Mouse (Mus musculus) Muller cell, postnatal 12 days (primary cell): ENCODE measurements around the gene Acad10.

Experiments used
- DNase-seq: peaks from one replicate; pipeline ENCODE4 v3.0.0-alpha.2; 2015; ENCODE audit errors: inconsistent ontology term

The Acad10 gene

GRCm38 (mm10) chr5:121597332-121597731, 63.0 kb downstream of the Acad10 start:
- no peak for DNase-seq

DNA sequence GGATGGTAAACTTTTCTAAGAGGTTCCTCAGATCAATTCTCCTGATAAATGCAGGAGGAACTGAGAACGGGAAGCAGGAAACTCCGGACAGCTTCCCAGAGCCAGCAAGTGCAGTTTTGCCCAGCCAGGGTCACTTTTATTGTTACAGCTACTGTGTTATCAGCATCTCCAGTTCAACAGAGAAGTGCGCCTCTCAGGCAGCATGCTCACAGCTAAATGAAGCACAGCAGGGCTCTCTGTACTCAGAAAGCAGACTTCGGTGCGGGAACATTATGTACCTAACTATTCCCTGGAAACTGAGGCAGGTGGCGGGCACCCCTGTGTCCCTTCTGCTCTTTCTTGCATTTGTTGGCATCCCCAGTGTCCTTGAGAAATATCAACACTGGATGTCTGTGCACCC, 64.1 kb downstream of the Acad10 start:
- no peak for DNase-seq

- DNase-seq = no peak
Observed at GRCm38 (mm10) chr5:121595758-121596157, 64.6 kb downstream of the Acad10 start.

DNA sequence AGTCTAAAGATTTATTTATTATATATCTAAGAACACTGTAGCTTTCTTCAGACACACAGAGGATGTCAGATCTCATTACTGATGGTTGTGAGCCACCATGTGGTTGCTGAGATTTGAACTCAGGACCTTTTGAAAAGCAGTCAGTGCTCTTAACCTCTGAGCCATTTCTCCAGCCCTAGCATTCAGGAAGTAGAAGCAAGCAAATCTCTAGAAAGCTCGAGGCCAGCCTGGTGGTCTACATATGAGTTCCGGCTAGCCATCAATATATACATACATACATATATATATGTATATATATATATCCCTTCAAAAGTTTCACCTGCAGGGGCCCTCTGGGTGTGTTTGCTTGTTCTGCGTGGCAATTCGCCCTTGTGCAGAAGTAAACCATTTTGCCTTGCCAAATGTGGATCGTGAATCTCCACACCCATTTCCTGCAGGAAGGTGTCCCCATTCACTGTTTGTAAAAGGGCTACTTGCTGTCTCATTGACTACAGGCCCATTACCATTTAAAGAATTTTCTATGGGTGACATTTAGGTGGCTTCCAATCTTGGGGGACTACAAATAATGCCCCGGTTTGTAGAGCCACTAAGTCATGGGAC, 65.5 kb downstream of the Acad10 start:
- DNase-seq = no peak

GRCm38 (mm10) chr5:121593451-121594401, 66.6 kb downstream of the Acad10 start, which contains the start of gene Aldh2:
Gene Aldh2, minus strand, starts transcription at chr5:121593824.
- DNase-seq = peak; percentile 91

- no peak for DNase-seq
Observed at GRCm38 (mm10) chr5:121592816-121593407, 67.4 kb downstream of the Acad10 start.

- no peak for DNase-seq
Observed at GRCm38 (mm10) chr5:121592064-121592815, 68.1 kb downstream of the Acad10 start.

DNA sequence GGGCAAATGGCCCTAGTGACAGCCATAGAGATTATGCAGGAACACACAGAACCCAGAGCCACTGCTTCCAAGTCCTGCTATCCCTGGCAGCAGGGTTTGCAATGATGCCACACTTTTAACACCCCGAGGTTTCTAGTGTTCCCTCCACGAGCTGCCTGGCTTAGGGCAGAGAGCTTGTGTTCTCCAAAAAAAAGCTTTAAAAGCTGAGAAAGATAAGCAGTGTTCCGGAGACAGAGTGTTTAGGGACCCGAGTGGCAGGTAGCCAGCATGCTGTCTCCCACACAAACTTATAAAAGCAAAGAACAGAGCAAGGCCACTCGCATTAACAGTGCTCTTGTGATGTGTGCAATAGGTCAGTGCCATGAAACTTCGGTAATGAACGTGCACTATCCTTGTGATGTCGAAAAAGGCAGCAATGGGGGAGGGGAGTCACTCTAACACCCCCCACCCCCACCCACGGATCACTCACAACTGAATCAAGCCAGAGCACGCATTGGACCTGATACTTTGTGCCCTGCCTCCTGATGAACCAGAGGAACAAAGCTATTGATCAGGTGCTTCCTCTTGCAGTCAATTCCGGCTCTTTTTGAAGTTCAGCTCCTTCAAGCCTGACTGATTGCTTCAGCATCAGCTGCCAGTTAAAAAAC, 68.8 kb downstream of the Acad10 start:
- DNase-seq = no peak

DNA sequence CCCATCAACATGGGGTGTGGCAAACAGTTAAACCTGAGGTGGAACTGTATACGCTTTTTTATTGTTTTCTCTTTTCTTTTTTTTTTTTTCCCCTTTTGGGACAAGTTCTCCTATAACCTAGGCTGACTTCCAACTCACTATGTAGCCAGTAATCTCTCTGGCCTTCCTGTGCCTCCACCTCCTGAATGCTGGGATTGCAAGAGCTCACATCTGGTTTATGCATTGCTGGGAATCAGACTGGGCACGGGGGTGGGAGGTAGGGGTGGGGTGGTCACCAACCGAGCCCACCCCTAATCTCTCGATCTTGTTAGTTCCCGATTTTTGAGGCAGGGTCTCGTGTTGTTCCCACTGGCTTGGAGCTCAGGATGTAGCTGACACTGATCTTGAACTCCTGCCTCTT, 70.4 kb downstream of the Acad10 start:
- DNase-seq = no peak

- DNase-seq = no peak
Observed at GRCm38 (mm10) chr5:121586400-121587039, 73.8 kb downstream of the Acad10 start.

DNA sequence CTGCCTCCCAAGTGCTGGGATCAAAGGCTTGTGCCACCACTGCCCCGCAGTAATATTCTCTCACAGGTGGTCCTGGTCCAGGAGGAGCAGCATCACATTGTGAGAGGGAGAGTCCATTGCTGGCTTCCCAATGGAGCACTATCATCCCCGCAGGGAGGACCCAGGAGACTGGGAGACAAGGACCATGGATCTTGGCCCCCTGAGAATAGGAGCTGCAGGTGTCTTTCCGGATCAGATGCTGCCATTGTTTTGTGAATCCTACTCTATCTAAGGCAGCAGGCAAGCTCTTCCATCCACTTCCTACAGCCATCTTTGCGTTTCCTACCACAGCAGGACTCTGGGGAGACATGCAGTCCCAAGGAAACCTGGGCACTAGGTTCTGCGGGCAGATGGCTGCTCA, 74.6 kb downstream of the Acad10 start:
- DNase-seq = no peak

GRCm38 (mm10) chr5:121585005-121585404, 75.3 kb downstream of the Acad10 start:
- no peak for DNase-seq

GRCm38 (mm10) chr5:121583765-121584501, 76.4 kb downstream of the Acad10 start:
- peak; percentile 91 for DNase-seq

GRCm38 (mm10) chr5:121581945-121582344, 78.4 kb downstream of the Acad10 start:
- no peak for DNase-seq

DNA sequence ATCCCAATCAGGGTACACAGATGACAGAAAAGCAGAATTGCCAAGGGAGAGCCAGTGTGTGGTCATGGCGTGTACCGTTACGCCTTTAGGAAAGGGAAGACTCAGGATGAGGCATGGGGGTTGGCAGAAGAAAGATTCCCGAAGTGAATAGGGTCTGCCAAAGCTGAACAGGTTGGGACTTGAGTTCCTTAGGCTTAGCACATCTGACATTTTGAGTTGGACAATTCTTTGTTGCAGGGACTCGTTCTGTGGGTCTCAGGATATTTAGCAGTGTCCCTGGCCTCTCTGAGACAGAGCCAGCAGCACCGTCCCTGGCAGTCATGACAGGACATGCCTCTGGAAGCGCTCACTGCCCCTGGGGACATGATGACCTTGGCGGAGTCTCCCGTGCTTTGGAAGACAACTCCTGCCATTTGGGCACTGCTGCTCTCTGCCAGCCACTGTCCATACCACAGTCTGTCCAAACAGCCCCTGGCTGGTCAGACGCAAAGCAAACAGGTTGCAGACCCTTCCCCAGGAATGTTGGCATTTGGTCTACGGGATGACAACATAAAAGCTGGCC, 83.3 kb downstream of the Acad10 start:
- no peak for DNase-seq

- DNase-seq = no peak
Observed at GRCm38 (mm10) chr5:121575867-121576266, 84.4 kb downstream of the Acad10 start.

- DNase-seq = no peak
Observed at GRCm38 (mm10) chr5:121574145-121574544, 86.2 kb downstream of the Acad10 start.
